Mouse (Mus musculus): ENCODE data around the gene H2-DMb2.

H2-DMb2 gene

GRCm38 (mm10) chr17:34143033-34143432 is at the start of gene H2-DMb2:
Gene H2-DMb2 (plus strand): TSS chr17:34143307.
- DNase-seq (ENCODE audit: low spot score) = no peak

- no peak for DNase-seq (ENCODE audit: low spot score)
These were observed 48.6 kb upstream of the H2-DMb2 start for GRCm38 (mm10) chr17:34094283-34095035.

- no peak for DNase-seq (ENCODE audit: low spot score)
These were observed 46.6 kb upstream of the H2-DMb2 start for GRCm38 (mm10) chr17:34096497-34097010.

GRCm38 (mm10) chr17:34097272-34097671 is 45.8 kb upstream of the H2-DMb2 start:
- DNase-seq (ENCODE audit: low spot score) = no peak

GRCm38 (mm10) chr17:34098709-34099479 is 44.2 kb upstream of the H2-DMb2 start:
- DNase-seq (ENCODE audit: low spot score) = no peak

- no peak for DNase-seq (ENCODE audit: low spot score)
These were observed 43.6 kb upstream of the H2-DMb2 start for GRCm38 (mm10) chr17:34099531-34099930.

- DNase-seq (ENCODE audit: low spot score) = no peak
These were observed 41.9 kb upstream of the H2-DMb2 start for GRCm38 (mm10) chr17:34101185-34101584.

- DNase-seq (ENCODE audit: low spot score) = peak; percentile 71
These were observed 41.5 kb upstream of the H2-DMb2 start for GRCm38 (mm10) chr17:34101604-34102032.

GRCm38 (mm10) chr17:34102831-34103230 is 40.3 kb upstream of the H2-DMb2 start:
- no peak for DNase-seq (ENCODE audit: low spot score)

GRCm38 (mm10) chr17:34104804-34105203 is 38.3 kb upstream of the H2-DMb2 start:
- no peak for DNase-seq (ENCODE audit: low spot score)

GRCm38 (mm10) chr17:34106555-34106954 is 36.6 kb upstream of the H2-DMb2 start:
- DNase-seq (ENCODE audit: low spot score) = no peak

GRCm38 (mm10) chr17:34107109-34107867 is 35.8 kb upstream of the H2-DMb2 start:
- no peak for DNase-seq (ENCODE audit: low spot score)

GRCm38 (mm10) chr17:34108460-34108859 is 34.6 kb upstream of the H2-DMb2 start:
- no peak for DNase-seq (ENCODE audit: low spot score)

- DNase-seq (ENCODE audit: low spot score) = no peak
These were observed 33.9 kb upstream of the H2-DMb2 start for GRCm38 (mm10) chr17:34109038-34109805.

GRCm38 (mm10) chr17:34109806-34110195 is 33.3 kb upstream of the H2-DMb2 start:
- DNase-seq (ENCODE audit: low spot score) = no peak

GRCm38 (mm10) chr17:34110309-34110708 is 32.8 kb upstream of the H2-DMb2 start:
- DNase-seq (ENCODE audit: low spot score) = no peak

GRCm38 (mm10) chr17:34114114-34114513 is 29.0 kb upstream of the H2-DMb2 start:
- no peak for DNase-seq (ENCODE audit: low spot score)

GRCm38 (mm10) chr17:34116736-34117370 is 26.3 kb upstream of the H2-DMb2 start:
- DNase-seq (ENCODE audit: low spot score) = no peak

- DNase-seq (ENCODE audit: low spot score) = no peak
These were observed 25.5 kb upstream of the H2-DMb2 start for GRCm38 (mm10) chr17:34117421-34118112.

- peak; percentile 24 for DNase-seq (ENCODE audit: low spot score)
These were observed 24.8 kb upstream of the H2-DMb2 start for GRCm38 (mm10) chr17:34118113-34118872.

All from ovary, adult 18-20 months (tissue).